Mouse (Mus musculus): Measurements from ENCODE around the gene Cecr2. TPM values are rescaled to one million over a fixed set of nuclear protein-coding genes. Genes with fewer than 3 reads are reported as not detected.

The Cecr2 gene
- polyA plus RNA-seq, 1 experiment from 2014 or later = 3.7 TPM

DNA sequence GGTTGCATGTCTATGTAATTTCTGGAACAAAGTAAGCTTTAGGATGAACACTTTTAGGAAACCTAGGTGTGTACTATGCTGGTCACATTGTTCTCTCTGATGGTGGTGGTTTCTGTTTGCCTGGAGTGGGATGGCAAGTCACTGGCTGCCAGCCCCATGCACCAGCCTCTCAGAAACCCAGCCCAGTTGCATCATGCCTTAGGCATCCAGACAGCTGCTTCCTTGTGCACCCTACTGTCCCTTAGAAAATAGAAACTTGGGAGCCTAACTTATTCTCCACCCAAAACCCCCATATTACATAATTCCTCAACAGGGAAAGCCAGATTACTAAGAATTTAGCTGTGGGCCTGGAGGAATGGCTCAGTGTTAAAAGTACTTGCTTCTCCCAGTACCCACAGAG, 105.9 kb downstream of the Cecr2 start:
- no peaks in the 10 kb centered on the region for H3K36me3 ChIP-seq (ENCODE audit: control insufficient read depth, insufficient read depth, low read length)
- no peaks in the 10 kb centered on the region for H3K4me1 ChIP-seq (ENCODE audit: control insufficient read depth, insufficient read depth, low read length)
- no peak overlapping the region for H3K9ac ChIP-seq (ENCODE audit: low read depth, low read length)
- no peaks in the 10 kb centered on the region for H3K27me3 ChIP-seq (replicated peaks; ENCODE audit: control insufficient read depth, insufficient read depth, low read length)
- DNase-seq (ENCODE audit: low spot score) (no peak), ATAC-seq (ENCODE audit: low read depth) (no peak)
- H3K9me3 ChIP-seq (ENCODE audit: control insufficient read depth, low read length) = no peaks in the 10 kb centered on the region
- H3K4me2 ChIP-seq (ENCODE audit: low read depth, low read length) = no peak overlapping the region
- H3K4me3 ChIP-seq (ENCODE audit: low read depth, low read length) = no peak overlapping the region
- H3K27ac ChIP-seq (replicated peaks; ENCODE audit: low read depth, low read length) = no peak overlapping the region

GRCm38 (mm10) chr6:120773149-120773628, 107.0 kb downstream of the Cecr2 start, which contains the start of gene Slc25a18:
Slc25a18 (plus strand) TSS chr6:120773578.
- Histone ChIP-seq H3K4me1 (ENCODE audit: control insufficient read depth, insufficient read depth, low read length) (no peaks in the 10 kb centered on the region), H3K9ac (ENCODE audit: low read depth, low read length) (no peak within 1 kb of the TSS), H3K9me3 (ENCODE audit: control insufficient read depth, low read length) (no peaks in the 10 kb centered on the region), H3K36me3 (ENCODE audit: control insufficient read depth, insufficient read depth, low read length) (no peaks in the 10 kb centered on the region), H3K27me3 (replicated peaks; ENCODE audit: control insufficient read depth, insufficient read depth, low read length) (no peaks in the 10 kb centered on the region), H3K4me3 (ENCODE audit: low read depth, low read length) (no peak within 1 kb of the TSS), H3K4me2 (ENCODE audit: low read depth, low read length) (no peak within 1 kb of the TSS), H3K27ac (replicated peaks; ENCODE audit: low read depth, low read length) (no peak within 1 kb of the TSS)
- ATAC-seq (ENCODE audit: low read depth) (no peak), DNase-seq (ENCODE audit: low spot score) (no peak)
- WGBS = 75% methylated on average over 5 of the region's 5 CpGs

- Histone ChIP-seq H3K27ac (replicated peaks; ENCODE audit: low read depth, low read length) (no peak overlapping the region), H3K27me3 (replicated peaks; ENCODE audit: control insufficient read depth, insufficient read depth, low read length) (no peaks in the 10 kb centered on the region), H3K4me1 (ENCODE audit: control insufficient read depth, insufficient read depth, low read length) (no peaks in the 10 kb centered on the region), H3K9me3 (ENCODE audit: control insufficient read depth, low read length) (no peaks in the 10 kb centered on the region), H3K4me2 (ENCODE audit: low read depth, low read length) (no peak overlapping the region), H3K9ac (ENCODE audit: low read depth, low read length) (no peak overlapping the region), H3K36me3 (ENCODE audit: control insufficient read depth, insufficient read depth, low read length) (no peaks in the 10 kb centered on the region), H3K4me3 (ENCODE audit: low read depth, low read length) (no peak overlapping the region)
- no peak for ATAC-seq (ENCODE audit: low read depth)
- no peak for DNase-seq (ENCODE audit: low spot score)
- WGBS = 75% methylated on average over 6 of the region's 6 CpGs
These were observed 107.6 kb downstream of the Cecr2 start for GRCm38 (mm10) chr6:120773763-120774162.

- Histone ChIP-seq H3K9ac (ENCODE audit: low read depth, low read length) (no peak overlapping the region), H3K27me3 (replicated peaks; ENCODE audit: control insufficient read depth, insufficient read depth, low read length) (no peaks in the 10 kb centered on the region), H3K36me3 (ENCODE audit: control insufficient read depth, insufficient read depth, low read length) (no peaks in the 10 kb centered on the region), H3K4me1 (ENCODE audit: control insufficient read depth, insufficient read depth, low read length) (no peaks in the 10 kb centered on the region), H3K27ac (replicated peaks; ENCODE audit: low read depth, low read length) (no peak overlapping the region), H3K4me2 (ENCODE audit: low read depth, low read length) (no peak overlapping the region), H3K4me3 (ENCODE audit: low read depth, low read length) (no peak overlapping the region), H3K9me3 (ENCODE audit: control insufficient read depth, low read length) (no peaks in the 10 kb centered on the region)
- ATAC-seq (ENCODE audit: low read depth) (no peak), DNase-seq (ENCODE audit: low spot score) (no peak)
- WGBS = 84% methylated on average over 3 of the region's 3 CpGs
These were observed 110.1 kb downstream of the Cecr2 start for GRCm38 (mm10) chr6:120776286-120776685.

DNA sequence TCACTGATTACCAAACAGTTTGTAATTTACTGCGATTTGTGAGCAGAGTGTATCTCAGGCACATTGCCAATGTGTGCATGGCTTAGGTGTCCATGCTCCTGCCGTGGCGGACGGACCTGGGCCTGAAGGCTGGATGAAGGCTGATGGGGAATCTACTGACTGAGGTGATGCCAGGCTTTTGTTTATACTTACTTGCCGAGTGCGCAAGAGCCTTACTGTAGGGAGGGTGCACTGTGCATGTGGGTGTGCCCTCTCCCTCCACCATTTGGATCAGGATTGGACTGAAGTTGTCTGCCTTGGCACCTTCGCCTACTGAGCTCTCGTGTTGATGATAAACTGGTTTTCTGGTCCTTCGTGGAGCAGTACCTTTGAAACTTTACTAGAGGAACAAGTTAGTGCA, 111.4 kb downstream of the Cecr2 start:
- WGBS = 84% methylated on average over 9 of the region's 9 CpGs

DNA sequence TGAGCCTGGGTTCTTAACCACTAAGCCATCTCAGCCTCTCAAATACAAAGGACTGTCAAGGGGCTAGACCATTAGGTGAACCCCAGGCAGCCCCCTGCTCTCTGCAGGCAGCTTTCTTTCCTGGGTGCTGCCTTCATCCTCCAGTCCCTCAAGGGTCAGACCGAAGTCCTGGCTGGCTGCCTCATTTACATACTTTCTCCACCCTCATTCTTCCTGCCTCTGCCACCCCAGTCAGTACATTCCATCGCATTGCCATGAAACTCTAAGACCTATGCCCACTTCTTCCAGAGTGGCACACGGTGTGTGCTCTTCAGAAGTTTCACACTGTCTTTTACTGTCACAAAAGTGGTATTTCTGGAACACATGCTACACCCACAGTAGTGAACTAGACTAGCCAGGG, 112.1 kb downstream of the Cecr2 start:
- Histone ChIP-seq H3K4me3 (ENCODE audit: low read depth, low read length) (no peak overlapping the region), H3K9ac (ENCODE audit: low read depth, low read length) (no peak overlapping the region), H3K27me3 (replicated peaks; ENCODE audit: control insufficient read depth, insufficient read depth, low read length) (no peaks in the 10 kb centered on the region), H3K27ac (replicated peaks; ENCODE audit: low read depth, low read length) (no peak overlapping the region), H3K4me1 (ENCODE audit: control insufficient read depth, insufficient read depth, low read length) (no peaks in the 10 kb centered on the region), H3K9me3 (ENCODE audit: control insufficient read depth, low read length) (no peaks in the 10 kb centered on the region), H3K36me3 (ENCODE audit: control insufficient read depth, insufficient read depth, low read length) (no peaks in the 10 kb centered on the region), H3K4me2 (ENCODE audit: low read depth, low read length) (no peak overlapping the region)
- no peak for DNase-seq (ENCODE audit: low spot score)
- 64% methylated on average over 3 of the region's 3 CpGs for WGBS
- ATAC-seq (ENCODE audit: low read depth) = no peak

More for the DNA sequence above, 111.4 kb downstream of the Cecr2 start:
- H3K4me2 ChIP-seq (ENCODE audit: low read depth, low read length) = no peak overlapping the region
- H3K9me3 ChIP-seq (ENCODE audit: control insufficient read depth, low read length) = no peaks in the 10 kb centered on the region
- H3K36me3 ChIP-seq (ENCODE audit: control insufficient read depth, insufficient read depth, low read length) = no peaks in the 10 kb centered on the region
- H3K4me1 ChIP-seq (ENCODE audit: control insufficient read depth, insufficient read depth, low read length) = no peaks in the 10 kb centered on the region
- no peak overlapping the region for H3K27ac ChIP-seq (replicated peaks; ENCODE audit: low read depth, low read length)
- DNase-seq (ENCODE audit: low spot score) = no peak
- H3K9ac ChIP-seq (ENCODE audit: low read depth, low read length) = no peak overlapping the region
- no peak overlapping the region for H3K4me3 ChIP-seq (ENCODE audit: low read depth, low read length)
- no peak; the same call in 1 of the 2 replicates for ATAC-seq (ENCODE audit: low read depth)
- H3K27me3 ChIP-seq (replicated peaks; ENCODE audit: control insufficient read depth, insufficient read depth, low read length) = no peaks in the 10 kb centered on the region

DNA sequence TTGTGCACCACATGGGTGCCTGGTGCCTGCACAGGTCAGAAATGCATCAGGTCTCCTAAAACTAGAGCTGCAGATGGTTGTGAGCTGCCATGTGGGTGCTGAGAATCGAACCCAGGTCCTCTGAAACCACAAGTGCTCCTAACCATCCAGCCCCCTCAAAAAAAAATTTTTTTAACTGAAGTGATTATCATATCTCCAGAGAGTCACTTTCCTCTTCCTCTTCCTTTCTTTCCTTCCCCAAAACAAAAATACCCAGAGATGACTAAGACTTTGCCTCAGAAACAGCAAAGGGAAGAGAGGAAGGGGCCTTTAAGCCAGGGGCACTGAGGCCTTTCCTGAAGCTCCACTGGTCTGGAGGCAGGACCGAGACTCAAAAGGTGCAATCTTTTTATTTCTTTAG, 116.8 kb downstream of the Cecr2 start:
- H3K9ac ChIP-seq (ENCODE audit: low read depth, low read length) = no peak overlapping the region
- no peak overlapping the region for H3K27ac ChIP-seq (replicated peaks; ENCODE audit: low read depth, low read length)
- H3K4me1 ChIP-seq (ENCODE audit: control insufficient read depth, insufficient read depth, low read length) = no peaks in the 10 kb centered on the region
- no peak for DNase-seq (ENCODE audit: low spot score)
- H3K36me3 ChIP-seq (ENCODE audit: control insufficient read depth, insufficient read depth, low read length) = no peaks in the 10 kb centered on the region
- WGBS = 89% methylated on average over 2 of the region's 2 CpGs
- no peak for ATAC-seq (ENCODE audit: low read depth)
- no peaks in the 10 kb centered on the region for H3K9me3 ChIP-seq (ENCODE audit: control insufficient read depth, low read length)
- H3K4me2 ChIP-seq (ENCODE audit: low read depth, low read length) = no peak overlapping the region
- no peak overlapping the region for H3K4me3 ChIP-seq (ENCODE audit: low read depth, low read length)
- H3K27me3 ChIP-seq (replicated peaks; ENCODE audit: control insufficient read depth, insufficient read depth, low read length) = no peaks in the 10 kb centered on the region

DNA sequence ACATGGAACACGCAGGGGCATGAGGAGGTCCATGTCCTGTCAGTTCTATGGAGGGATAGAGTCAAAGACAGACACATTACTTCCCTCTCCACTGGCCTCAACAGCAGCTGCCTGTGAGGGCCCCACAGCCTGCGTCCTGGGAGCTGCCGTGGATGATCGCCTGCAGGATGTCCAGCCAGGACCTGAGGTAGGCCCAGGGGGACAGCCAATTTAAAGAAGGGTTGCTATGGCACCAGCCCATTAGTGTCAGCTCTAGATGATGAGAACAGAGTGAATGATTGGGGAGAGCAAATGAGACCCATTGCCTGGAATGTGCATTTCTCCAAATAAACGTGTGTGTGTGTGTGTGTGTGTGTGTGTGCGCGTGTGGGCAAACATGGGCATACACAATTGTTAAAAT, 118.2 kb downstream of the Cecr2 start:
- DNase-seq (ENCODE audit: low spot score) (no peak), ATAC-seq (ENCODE audit: low read depth) (no peak)
- Histone ChIP-seq H3K4me2 (ENCODE audit: low read depth, low read length) (no peak overlapping the region), H3K4me3 (ENCODE audit: low read depth, low read length) (no peak overlapping the region), H3K27ac (replicated peaks; ENCODE audit: low read depth, low read length) (no peak overlapping the region), H3K9me3 (ENCODE audit: control insufficient read depth, low read length) (no peaks in the 10 kb centered on the region), H3K4me1 (ENCODE audit: control insufficient read depth, insufficient read depth, low read length) (no peaks in the 10 kb centered on the region), H3K36me3 (ENCODE audit: control insufficient read depth, insufficient read depth, low read length) (no peaks in the 10 kb centered on the region), H3K27me3 (replicated peaks; ENCODE audit: control insufficient read depth, insufficient read depth, low read length) (no peaks in the 10 kb centered on the region), H3K9ac (ENCODE audit: low read depth, low read length) (no peak overlapping the region)
- WGBS = 62% methylated on average over 7 of the region's 7 CpGs

GRCm38 (mm10) chr6:120788068-120788607, 122.0 kb downstream of the Cecr2 start:
- DNase-seq (ENCODE audit: low spot score) (no peak), ATAC-seq (ENCODE audit: low read depth) (peak; percentile 10; the same call in 1 of the 2 replicates)
- Histone ChIP-seq H3K27me3 (replicated peaks; ENCODE audit: control insufficient read depth, insufficient read depth, low read length) (no peaks in the 10 kb centered on the region), H3K36me3 (ENCODE audit: control insufficient read depth, insufficient read depth, low read length) (peaks cover 14% of the 10 kb centered on the region), H3K4me3 (ENCODE audit: low read depth, low read length) (no peak overlapping the region), H3K9me3 (ENCODE audit: control insufficient read depth, low read length) (no peaks in the 10 kb centered on the region), H3K4me2 (ENCODE audit: low read depth, low read length) (no peak overlapping the region), H3K9ac (ENCODE audit: low read depth, low read length) (no peak overlapping the region), H3K27ac (replicated peaks; ENCODE audit: low read depth, low read length) (no peak overlapping the region), H3K4me1 (ENCODE audit: control insufficient read depth, insufficient read depth, low read length) (no peaks in the 10 kb centered on the region)
- 75% methylated on average over 5 of the region's 5 CpGs for WGBS

Data from embryonic facial prominence, embryonic 14.5 days (tissue).